Mouse (Mus musculus) adrenal gland, postnatal 4 days (tissue): ENCODE results near the gene Top3a. TPM values are rescaled to one million over a fixed set of nuclear protein-coding genes. Genes with fewer than 3 reads are reported as not detected.

Experiments
- microRNA-seq: library from miRNA; unstranded; fragments of <30 nt; microRNA quantifications from one replicate; pipeline ENCODE4 v1.2.0, GENCODE M21; 2021
- total RNA-seq, 2 experiments: library from RNA; stranded (reverse); gene quantifications; 2 replicates each; pipeline ENCODE4 v1.2.3; 2021

The Top3a gene
- total RNA-seq, 2 experiments from 2014 or later: 18.2 to 19.9 TPM

Small RNA genes within 50 kb of the gene (microRNA-seq; reads per million reads assigned to microRNA genes)
- 4.2 reads per million, percentile 12 among the genes with 10 or more reads in this experiment for gene Mir5100

Other genes with a start within 250 kb of the Top3a start
- gene Alkbh5, start 241.0 kb downstream of the Top3a start, total RNA-seq: 10 to 100 TPM; 85.6 to 86.2 TPM
- gene Llgl1, start 77.6 kb downstream of the Top3a start, total RNA-seq: 10 to 100 TPM; 36.5 to 41.6 TPM
- gene Flii, start 50.1 kb downstream of the Top3a start, total RNA-seq: 100 to 1,000 TPM; 128 to 129 TPM
- gene Mief2, start 49.0 kb downstream of the Top3a start, total RNA-seq: 10 to 100 TPM; 26.6 to 28.0 TPM
- 10 to 100 TPM; 21.8 to 23.2 TPM for gene Smcr8, start 159 bp upstream of the Top3a start, total RNA-seq
- gene Shmt1, start 34.4 kb upstream of the Top3a start, total RNA-seq: 100 to 1,000 TPM in 1 of 2 experiments, 10 to 100 TPM in 1; 93.3 to 105 TPM
- 10 to 100 TPM; 23.5 to 24.3 TPM for gene Dhrs7b, start 53.3 kb upstream of the Top3a start, total RNA-seq
- gene Tmem11, start 101.9 kb upstream of the Top3a start, total RNA-seq: 10 to 100 TPM; 41.5 to 42.7 TPM
- 10 to 100 TPM; 30.8 TPM for gene Natd1, start 137.4 kb upstream of the Top3a start, total RNA-seq
- gene Map2k3, start 154.7 kb upstream of the Top3a start, total RNA-seq: 10 to 100 TPM; 92.4 to 93.9 TPM
- gene Kcnj12, start 245.2 kb upstream of the Top3a start, total RNA-seq: 1 to 10 TPM; 3.5 to 3.6 TPM